Mouse (Mus musculus) CD8-positive naive resting alpha-beta T cell, adult 2 months (primary cell): ENCODE results near the gene Arl14ep.
"Not testable (repeated sequence)": the region's sequence is repeated elsewhere in the genome, so short reads cannot be mapped to it uniquely, and the experiment has no call there.

Experiments used
- DNase-seq, 2 experiments: peaks; one replicate each; pipeline ENCODE4 v3.0.0; 2022; ENCODE audit warnings: low read depth in 2 of 2, low spot score in 2 of 2

Arl14ep gene

DNA sequence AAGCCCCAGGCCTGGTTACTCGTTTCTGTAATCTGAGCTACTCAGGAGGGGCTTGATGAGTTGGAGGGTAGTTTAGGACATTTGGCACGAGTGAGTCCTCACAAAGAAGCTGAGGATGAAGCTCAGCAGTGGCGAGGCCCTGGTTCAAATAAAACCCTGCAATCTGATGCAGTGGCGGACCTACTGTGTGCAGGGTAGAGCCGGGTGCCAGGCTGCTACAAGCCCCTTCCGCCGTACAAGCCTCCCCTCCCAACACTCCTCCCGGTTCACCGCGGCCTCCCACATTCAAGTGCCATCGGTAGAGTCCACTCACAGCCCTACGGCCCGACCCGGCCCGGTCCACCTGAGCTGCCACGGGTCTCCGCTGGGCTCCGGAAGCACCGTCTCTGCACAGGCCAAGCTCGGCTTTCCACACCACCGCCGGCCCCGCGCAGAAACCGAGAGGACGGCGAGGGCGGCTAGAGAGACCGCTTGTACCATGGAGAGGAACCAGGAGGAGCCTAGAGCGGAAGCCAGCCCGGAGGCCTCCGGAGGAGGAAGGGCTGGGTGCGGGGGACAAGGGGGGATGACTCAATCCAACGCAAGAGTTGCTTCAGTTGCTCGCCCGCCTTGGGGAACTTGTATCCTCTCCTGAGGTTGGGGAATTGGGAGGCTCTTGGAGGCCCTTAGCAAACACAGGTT lies at the start of gene Arl14ep:
Arl14ep (minus strand) TSS at position 466 of the 681 bp plus-strand sequence.
- peak; percentile 63 to 70 for DNase-seq

DNA sequence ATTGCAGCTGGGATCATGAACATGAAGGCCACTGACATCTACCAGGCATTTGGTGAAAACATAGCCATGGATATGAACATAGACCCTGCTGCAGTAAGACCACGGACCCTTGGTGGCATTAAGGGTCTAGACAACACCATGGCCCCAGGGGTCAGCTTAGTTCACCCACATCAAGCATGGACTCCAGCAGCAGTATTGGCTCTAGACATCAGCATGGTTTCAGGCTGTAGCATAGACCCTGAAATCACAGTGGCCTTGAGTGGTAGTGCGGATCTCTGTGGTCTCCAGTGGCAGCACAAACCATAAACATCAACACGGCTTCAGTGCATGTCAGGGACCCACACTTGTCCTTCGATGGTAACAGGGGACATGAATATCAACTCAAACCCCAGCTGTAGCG lies 48.5 kb upstream of the Arl14ep start:
- DNase-seq = no peak

DNA sequence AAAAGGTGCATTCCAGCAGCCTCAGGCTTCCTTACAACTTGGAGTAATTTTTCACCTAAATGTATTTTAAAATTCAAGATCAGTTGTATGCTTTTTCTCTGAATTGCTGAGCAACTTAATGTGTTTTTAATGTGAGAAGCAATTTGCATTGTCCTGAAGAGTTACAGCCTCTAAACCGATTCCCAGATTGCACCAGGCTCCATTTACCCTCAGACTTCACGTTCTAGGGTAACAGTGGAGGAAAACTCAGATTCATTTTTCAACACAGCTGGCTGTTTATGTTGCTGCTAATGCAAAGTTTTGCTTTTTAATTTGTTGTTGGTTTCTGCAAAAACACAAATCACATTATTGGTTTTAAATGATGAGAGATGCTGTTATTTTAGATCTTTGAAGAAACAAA lies 45.1 kb upstream of the Arl14ep start:
- DNase-seq = no peak

DNA sequence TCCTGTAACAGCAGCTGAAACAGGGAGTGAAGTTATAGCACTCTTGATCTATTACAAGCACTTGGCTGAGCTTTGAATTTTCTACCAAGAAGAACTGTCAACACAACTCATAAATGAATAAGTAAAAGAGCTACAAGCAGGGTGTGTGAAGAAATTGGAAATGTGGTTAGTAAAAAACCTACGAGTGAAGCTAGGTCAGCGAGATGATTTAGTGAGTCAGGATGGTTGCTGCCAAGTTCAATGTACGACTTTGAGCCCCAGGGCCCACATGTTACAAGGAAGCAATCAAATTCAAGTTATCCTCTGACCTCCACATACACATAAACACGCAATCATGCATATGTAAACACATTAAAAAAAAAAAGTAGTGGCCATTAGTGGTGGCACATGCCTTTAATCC lies 38.9 kb upstream of the Arl14ep start:
- DNase-seq = no peak

DNA sequence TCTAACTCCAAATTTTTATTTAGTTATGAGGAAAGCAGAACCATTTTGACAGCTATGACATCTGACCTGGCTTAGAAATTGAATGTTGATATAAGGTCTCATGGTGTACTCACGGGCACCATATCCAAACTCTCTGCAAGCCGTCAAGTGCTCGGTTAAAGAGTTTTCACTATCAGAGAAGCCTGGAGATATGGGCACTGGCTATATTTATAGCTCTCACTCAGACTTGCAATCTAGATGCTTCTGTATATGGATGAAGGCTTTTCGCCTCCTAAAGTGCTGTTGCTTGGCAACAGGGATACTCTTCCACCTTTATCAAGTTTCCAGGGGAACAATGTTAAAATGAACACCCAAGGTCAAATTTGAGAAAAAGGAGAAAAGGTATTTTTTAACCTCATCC lies 38.1 kb upstream of the Arl14ep start:
- no peak for DNase-seq

DNA sequence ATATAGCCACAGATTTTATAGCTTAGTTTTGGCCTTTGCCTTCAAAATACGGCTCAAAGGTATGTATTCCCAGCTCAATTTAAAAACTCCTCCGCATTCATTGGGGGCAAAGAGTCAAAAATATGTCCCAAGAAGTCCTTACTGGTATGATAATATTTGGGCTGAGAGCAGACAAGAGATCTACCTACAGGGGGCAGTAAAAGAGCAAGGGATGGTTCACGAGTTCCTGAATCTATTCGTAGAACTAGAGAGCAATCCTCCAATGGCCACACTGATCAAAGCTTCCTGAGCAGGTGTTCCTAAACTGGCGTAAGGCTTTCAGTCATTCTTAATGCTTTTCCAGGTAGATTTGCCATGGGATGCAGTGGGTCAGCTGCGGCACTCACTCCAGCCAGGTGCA lies 35.9 kb upstream of the Arl14ep start:
- DNase-seq = no peak

DNA sequence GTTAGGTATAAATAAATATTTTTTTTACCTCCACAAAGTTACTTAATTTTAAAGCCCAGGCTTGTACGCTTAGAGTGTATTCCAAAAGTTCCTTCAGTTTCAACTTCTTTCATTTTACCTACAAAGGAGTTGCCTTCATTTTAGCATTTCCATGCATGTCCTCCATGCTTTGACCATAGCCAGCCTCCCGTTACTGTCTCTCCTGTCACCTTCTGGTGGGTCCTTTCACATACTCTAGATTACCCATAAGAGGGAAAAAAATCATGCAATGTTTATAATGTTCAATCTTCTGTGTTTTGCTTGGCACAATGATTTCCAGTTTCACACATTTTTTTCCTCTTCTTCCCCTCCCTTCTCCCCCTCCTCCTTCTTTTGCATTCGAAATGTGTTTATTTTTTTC lies 32.2 kb upstream of the Arl14ep start:
- no peak for DNase-seq

DNA sequence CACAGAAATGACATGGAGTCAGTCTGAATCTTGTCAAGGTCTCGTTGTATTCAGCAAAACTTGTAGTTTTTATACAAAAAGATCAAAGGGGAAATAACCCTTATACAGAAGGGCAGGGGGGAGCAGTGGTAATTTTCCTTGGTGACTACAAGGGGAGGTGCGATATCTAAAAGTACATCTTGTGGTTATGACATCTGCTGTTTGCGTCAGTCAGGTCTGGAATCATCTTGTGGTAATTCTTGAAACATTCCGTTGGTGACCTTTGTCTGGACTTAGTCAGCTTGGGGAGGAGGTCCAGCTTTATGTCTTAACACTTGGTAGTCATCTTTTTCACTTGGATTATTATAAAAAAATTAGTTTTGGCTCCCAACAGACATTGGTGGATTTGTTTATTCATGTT lies 31.7 kb upstream of the Arl14ep start:
- not testable (repeated sequence) for DNase-seq

DNA sequence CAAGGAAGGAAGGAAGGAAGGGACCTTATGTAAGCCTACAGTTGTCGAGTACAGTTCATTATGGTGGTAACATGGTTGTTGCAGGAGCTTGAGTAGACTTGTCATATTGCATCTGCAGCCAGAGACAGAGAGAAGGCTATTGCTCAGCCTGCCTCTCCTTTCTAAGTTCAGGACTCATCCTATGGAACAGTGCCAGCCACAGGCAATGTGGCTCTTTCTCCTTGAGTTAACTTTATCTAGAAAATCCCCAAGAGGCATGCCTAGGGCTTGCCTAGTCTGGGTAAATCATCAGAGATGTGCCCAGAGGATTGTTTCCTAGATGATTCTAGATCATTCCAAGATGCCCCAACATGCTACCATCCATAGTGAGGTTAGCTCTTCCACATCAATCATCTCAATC lies 17.0 kb upstream of the Arl14ep start:
- no peak for DNase-seq

DNA sequence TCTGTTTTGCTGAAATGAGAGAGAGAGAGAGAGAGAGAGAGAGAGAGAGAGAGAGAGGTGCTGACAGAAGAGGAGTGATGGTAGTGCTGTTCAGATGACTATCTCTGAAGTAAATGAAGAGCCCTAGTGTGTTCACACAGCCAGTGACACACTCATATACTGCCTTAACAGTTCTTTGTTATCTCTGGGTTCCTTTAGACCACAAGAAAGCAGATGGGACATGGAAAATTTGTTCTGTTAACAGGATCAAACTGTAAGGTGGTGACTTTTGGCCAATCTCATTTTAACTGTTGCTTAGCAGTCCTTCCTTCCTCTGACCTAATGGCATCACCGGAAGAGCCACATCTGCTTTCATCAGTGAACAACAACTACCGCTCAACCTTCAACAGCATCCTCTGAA lies 10.7 kb upstream of the Arl14ep start:
- no peak for DNase-seq

DNA sequence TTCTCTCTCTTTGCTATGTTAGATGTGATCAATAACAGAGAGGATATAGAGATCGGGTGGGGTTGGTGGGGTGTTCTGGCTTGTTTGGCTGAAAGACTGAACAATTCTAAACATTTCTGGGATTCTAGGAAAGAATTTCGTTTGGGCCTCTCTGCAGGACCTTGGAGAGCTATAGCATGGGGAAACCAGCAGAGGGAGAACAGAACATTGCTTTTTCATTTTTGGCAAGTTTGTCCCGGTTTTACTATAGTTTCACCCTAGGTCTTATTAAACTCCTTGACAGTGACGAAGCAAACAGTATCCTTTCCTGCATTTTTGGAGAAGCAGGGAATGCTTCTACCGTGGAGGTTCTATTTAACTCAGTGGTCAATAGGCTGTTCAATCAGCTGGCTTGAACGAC lies 8.3 kb upstream of the Arl14ep start:
- no peak for DNase-seq

DNA sequence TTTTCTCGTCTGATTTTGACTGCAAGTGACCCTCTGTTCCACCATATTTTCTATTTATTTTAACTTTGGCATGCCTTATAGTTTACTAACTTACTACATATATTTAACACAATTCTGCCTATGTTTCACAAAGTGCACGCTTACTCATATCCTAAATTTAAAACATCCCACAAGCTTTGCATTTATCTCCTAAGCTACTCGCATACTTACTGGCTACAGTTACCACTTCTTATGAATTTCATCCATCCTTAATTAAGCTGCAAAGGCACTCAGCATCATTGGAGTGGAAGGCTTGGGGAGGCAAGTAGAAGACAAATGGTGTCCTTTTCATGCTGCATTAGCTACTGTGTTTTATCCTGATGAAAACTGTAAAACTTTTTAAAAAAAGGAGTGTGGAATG lies 2.2 kb upstream of the Arl14ep start:
- no peak for DNase-seq

DNA sequence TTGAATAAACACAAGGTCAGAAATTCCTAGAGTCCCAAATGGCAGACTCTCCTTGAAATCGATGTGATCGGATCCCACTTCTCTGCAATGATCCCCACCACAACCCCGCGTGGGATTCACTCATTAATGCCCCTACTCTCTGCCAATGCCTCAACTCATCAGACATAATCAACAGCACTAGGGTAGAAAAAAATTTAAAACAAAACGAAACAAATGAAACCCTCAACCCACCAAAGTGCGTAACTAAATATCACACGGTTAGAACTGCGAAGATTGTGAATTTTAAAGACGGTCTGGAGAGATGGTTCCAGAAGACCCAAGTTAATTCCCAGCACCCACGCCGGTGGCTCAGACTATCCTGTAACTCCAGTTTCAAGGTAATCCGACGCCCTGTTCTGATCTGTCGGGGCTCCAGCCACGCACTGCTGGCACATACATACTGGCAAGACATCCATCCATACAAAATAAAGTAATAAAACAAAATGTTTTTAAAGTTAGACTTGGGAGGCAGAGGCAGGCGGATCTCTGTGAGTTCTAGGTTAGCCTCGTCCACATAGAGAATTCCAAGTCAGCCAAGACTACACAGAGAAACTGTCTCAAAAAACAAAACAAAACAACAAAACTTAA lies 779 bp downstream of the Arl14ep start:
- DNase-seq = no peak

DNA sequence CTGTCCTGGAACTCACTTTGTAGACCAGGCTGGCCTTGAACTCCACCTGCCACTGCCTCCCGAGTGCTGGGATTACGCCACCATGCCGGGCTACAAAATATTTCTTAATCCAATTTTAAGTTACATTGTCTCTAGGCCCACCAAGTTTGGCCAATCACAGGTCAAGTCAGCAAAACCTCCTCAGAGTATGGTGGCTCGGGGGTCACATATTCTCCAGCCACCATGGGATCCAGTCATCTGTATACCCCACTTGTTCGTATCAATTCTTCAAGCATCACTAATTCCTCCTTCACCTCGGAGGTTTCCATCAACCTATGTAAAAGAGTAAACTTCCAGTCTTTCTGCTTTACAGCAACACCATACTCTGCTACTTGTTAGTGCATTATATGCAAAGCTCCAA lies 1.4 kb downstream of the Arl14ep start:
- DNase-seq = no peak

DNA sequence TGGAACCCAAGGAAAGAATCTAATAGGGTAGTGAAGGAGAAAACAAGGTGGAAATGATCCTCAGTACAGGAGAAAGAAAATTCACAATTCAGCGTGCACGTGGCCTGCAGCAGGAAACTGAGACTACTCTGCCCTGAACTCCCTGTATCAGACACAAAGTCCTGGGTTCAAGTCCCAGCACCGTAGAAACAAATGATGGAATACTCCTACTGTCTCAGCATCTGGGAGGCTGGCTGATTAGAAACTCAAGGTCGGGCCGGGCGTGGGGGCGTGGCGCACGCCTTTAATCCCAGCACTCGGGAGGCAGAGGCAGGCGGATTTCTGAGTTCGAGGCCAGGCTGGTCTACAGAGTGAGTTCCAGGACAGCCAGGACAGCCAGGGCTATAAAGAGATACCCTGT lies 3.3 kb downstream of the Arl14ep start:
- no peak for DNase-seq

DNA sequence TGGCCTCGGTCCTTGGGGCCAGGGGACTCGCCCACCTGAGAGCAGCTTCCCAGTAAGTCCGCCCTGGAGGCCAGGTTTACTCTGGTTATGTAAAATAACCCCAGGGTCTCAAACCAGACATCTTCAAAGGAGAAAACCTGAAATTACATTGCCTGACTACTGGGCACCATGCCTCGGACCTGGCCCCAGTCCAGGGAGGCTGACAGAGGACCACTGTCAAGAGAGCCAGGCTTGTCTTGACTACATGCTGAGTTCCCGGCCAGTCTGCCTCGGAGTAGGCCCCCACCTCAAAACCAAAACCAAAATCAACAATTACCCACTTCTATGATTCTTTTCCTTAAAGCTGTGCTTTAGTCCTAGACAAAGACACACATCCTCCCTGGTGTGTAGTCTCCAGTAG lies 5.9 kb downstream of the Arl14ep start:
- DNase-seq = no peak

DNA sequence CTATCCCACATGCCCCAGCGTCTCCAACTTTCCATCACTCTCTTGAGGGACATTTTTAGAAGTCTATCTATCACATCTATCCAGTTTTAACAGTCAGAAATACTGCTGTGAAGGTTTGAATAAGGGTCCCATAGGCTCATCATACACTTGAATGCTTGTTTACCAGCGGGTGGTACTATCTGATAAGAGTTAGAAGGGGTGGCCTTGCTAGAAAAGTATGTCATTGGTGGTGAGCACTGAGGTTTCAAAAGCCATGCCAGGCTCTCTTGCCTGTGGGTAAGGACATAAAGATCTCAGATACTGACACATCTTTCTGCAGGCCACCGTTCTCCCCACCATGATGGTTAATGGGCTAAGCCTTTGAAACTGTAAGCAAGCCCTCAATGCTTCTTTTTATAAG lies 10.7 kb downstream of the Arl14ep start:
- DNase-seq = no peak

DNA sequence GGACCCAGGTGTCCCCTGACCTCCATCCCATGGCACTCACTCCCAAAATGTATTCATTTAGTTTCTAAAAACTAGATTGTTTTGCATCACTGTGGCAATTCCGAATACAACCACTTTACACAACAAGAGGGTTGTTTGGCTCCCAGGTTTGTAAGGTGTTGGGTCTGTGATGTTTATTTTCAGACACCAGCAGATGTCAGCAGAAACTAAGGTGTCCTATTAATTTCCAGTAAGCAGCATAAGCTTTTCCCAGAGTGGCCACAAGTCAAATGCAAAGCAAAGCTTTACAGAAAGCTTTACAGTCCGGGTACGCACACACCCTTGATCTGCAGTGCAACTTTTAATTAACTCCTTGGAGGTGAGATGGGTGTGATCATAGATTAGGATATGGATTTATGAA lies 12.6 kb downstream of the Arl14ep start:
- DNase-seq = no peak

DNA sequence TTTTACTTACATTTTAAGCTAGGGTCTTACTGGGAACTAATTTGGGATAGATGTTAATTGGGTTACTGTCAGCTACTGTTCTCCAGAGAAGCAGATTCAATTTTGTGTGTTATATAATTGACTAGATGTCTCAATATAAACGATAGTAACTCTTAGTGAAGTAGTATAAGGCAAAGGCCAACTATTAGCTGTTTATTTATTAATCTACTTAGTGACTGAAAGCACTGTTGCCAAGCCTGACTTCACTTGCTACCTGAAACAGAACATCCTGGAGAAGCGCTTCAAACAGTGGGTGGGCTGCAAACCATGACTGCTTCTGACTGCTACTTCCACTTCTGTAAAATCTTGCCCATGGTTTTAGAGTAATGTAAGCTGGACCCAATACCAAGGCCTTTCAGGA lies 13.2 kb downstream of the Arl14ep start:
- DNase-seq = no peak

DNA sequence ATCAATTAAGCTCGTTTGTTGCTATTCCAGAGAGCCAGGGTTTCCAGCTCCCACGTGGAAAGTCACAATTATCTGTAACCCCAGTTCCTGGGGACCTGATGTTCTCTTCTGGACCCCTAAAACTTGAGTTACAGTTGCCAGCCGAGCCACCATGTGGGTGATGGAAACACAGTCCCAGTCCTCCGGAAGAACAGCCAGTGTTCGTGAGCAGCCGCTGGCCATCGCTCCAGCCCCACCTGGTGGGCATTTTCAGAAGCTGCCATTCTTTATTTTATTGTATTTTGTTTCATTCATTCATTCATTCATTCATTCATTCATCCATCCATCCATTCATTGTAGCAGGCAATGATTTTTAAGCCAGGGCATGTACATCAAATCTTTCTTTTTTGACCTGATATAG lies 14.0 kb downstream of the Arl14ep start:
- DNase-seq = no peak

DNA sequence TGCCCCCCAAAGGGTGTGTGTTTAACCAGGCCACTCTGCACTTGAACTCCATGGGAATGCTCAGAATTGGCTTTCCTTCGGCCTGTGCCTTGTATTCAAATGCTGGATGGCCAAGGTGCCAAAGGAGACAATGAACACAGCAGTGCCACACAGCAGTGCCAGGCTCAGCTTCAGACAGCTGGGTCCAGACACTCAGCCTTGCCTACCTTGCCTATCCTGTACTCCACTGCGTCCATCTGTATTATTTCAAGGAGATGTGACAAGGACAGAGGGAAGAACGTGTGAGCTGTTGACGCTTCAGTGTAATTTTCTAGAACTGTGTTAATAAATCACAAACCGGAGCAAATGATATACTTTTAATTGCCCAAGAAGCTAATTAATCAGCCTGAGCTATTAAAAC lies 14.8 kb downstream of the Arl14ep start:
- DNase-seq = no peak

DNA sequence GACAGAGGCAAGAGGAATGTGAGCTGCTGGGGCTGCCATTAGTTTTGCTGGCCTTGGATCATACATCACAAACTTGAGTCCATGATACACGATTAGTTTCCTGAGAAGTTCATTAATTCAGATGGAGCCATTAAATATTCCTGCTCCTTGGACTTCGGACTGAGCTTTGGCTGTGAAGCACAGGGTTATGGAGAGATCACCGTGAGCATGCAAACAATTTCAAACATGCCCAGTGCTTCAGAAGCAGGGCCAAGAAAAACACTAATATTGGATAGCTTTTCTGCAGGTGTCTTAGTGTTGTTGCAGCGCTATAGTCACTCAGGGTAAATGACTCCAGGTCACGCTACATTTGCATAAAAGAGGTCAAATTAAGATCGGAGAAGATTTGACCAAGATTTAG lies 15.3 kb downstream of the Arl14ep start:
- DNase-seq = no peak

DNA sequence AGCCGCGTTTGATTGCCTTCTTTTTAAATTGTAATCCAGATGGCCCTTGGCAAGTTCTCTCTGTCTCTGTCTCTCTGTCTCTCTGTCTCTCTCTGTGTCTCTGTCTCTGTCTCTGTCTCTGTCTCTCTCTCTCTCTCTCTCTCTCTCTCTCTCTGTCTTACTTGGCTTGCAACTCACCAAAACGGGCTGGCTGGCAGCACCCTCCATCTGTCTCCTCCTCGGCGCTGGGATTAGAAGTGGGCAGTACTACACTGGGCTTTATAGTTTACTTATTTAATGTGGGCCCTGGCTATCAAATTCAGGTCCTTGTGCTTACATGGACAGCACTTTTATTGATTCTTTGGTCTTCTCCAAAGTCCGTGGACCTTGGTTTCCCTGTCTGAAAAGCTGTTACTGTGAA lies 18.1 kb downstream of the Arl14ep start:
- DNase-seq = no peak
